Mouse (Mus musculus): Measurements from ENCODE around the gene Ptov1. TPM values are rescaled to one million over a fixed set of nuclear protein-coding genes. Genes with fewer than 3 reads are reported as not detected.

Ptov1 gene
- polyA plus RNA-seq, 1 experiment from 2014 or later, result 412 TPM

- Histone ChIP-seq H3K4me1 (replicated peaks; ENCODE audit: insufficient read depth, low read length) (peaks cover 18% of the 10 kb centered on the region), H3K9ac (ENCODE audit: low read depth, low read length) (no peak overlapping the region), H3K9me3 (replicated peaks; ENCODE audit: low read length) (no peaks in the 10 kb centered on the region), H3K36me3 (ENCODE audit: insufficient read depth, low read length) (peaks cover 34% of the 10 kb centered on the region), H3K27me3 (ENCODE audit: insufficient read depth, low read length) (no peaks in the 10 kb centered on the region), H3K27ac (no peak overlapping the region), H3K4me3 (replicated peaks; ENCODE audit: low read depth, low read length) (no peak overlapping the region), H3K4me2 (ENCODE audit: low read length) (no peak overlapping the region)
- TF ChIP-seq CTCF (IDR thresholded peaks at IDR 0.05; ENCODE audit: low read depth), result no peak
- ATAC-seq (replicated peaks; ENCODE audit: low FRiP score, low read depth), result no peak
- DNase-seq (ENCODE audit: low spot score), result no peak
- 59% methylated on average over 14 of the region's 14 CpGs for WGBS
Measured at GRCm38 (mm10) chr7:44840426-44840825, 29.2 kb downstream of the Ptov1 start.

- 2% methylated on average over 58 of the region's 58 CpGs for whole genome bisulfite sequencing
- H3K36me3 ChIP-seq (ENCODE audit: insufficient read depth, low read length), result peaks cover 26% of the 10 kb centered on the region
- H3K4me2 ChIP-seq (ENCODE audit: low read length), result peak overlapping the region; percentile 53
- peak; percentile 39 for ATAC-seq (replicated peaks; ENCODE audit: low FRiP score, low read depth)
- peaks cover 18% of the 10 kb centered on the region for H3K4me1 ChIP-seq (replicated peaks; ENCODE audit: insufficient read depth, low read length)
- DNase-seq (ENCODE audit: low spot score), result peak; percentile 49
- peak overlapping the region; percentile 12; the same call in 1 of the 2 replicates for H3K4me3 ChIP-seq (replicated peaks; ENCODE audit: low read depth, low read length)
- H3K27me3 ChIP-seq (ENCODE audit: insufficient read depth, low read length), result no peaks in the 10 kb centered on the region
- H3K9ac ChIP-seq (ENCODE audit: low read depth, low read length), result peak overlapping the region; percentile 41; the same call in 1 of the 2 replicates
- H3K27ac ChIP-seq, result no peak overlapping the region
- no peak for TF ChIP-seq CTCF (IDR thresholded peaks at IDR 0.05; ENCODE audit: low read depth)
- no peaks in the 10 kb centered on the region for H3K9me3 ChIP-seq (replicated peaks; ENCODE audit: low read length)
Measured at GRCm38 (mm10) chr7:44839491-44840191, 29.9 kb downstream of the Ptov1 start.

- no peaks in the 10 kb centered on the region for H3K27me3 ChIP-seq (ENCODE audit: insufficient read depth, low read length)
- DNase-seq (ENCODE audit: low spot score) (no peak), ATAC-seq (replicated peaks; ENCODE audit: low FRiP score, low read depth) (no peak; the same call in 1 of the 2 replicates)
- no peak overlapping the region for H3K9ac ChIP-seq (ENCODE audit: low read depth, low read length)
- H3K27ac ChIP-seq, result no peak overlapping the region
- 28% methylated on average over 11 of the region's 11 CpGs for WGBS
- H3K4me2 ChIP-seq (ENCODE audit: low read length), result peak overlapping the region; percentile 53
- TF ChIP-seq CTCF (IDR thresholded peaks at IDR 0.05; ENCODE audit: low read depth), result no peak
- no peaks in the 10 kb centered on the region for H3K9me3 ChIP-seq (replicated peaks; ENCODE audit: low read length)
- H3K36me3 ChIP-seq (ENCODE audit: insufficient read depth, low read length), result peaks cover 21% of the 10 kb centered on the region
- H3K4me3 ChIP-seq (replicated peaks; ENCODE audit: low read depth, low read length), result peak overlapping the region; percentile 12; the same call in 1 of the 2 replicates
- H3K4me1 ChIP-seq (replicated peaks; ENCODE audit: insufficient read depth, low read length), result peaks cover 18% of the 10 kb centered on the region
Measured at GRCm38 (mm10) chr7:44839171-44839490, 30.5 kb downstream of the Ptov1 start.

- ATAC-seq (replicated peaks; ENCODE audit: low FRiP score, low read depth) (no peak), DNase-seq (ENCODE audit: low spot score) (no peak)
- no peaks in the 10 kb centered on the region for H3K27me3 ChIP-seq (ENCODE audit: insufficient read depth, low read length)
- 85% methylated on average over 6 of the region's 6 CpGs for WGBS
- no peaks in the 10 kb centered on the region for H3K9me3 ChIP-seq (replicated peaks; ENCODE audit: low read length)
- no peak overlapping the region for H3K9ac ChIP-seq (ENCODE audit: low read depth, low read length)
- H3K4me1 ChIP-seq (replicated peaks; ENCODE audit: insufficient read depth, low read length), result peaks cover 18% of the 10 kb centered on the region
- no peak overlapping the region for H3K4me2 ChIP-seq (ENCODE audit: low read length)
- no peak overlapping the region for H3K4me3 ChIP-seq (replicated peaks; ENCODE audit: low read depth, low read length)
- H3K36me3 ChIP-seq (ENCODE audit: insufficient read depth, low read length), result peaks cover 10% of the 10 kb centered on the region
- no peak for TF ChIP-seq CTCF (IDR thresholded peaks at IDR 0.05; ENCODE audit: low read depth)
- no peak overlapping the region for H3K27ac ChIP-seq
Measured at GRCm38 (mm10) chr7:44838073-44838472, 31.5 kb downstream of the Ptov1 start.

GRCm38 (mm10) chr7:44836423-44837053 lies 33.0 kb downstream of the Ptov1 start:
- DNase-seq (ENCODE audit: low spot score) (no peak), ATAC-seq (replicated peaks; ENCODE audit: low FRiP score, low read depth) (no peak)
- Histone ChIP-seq H3K9ac (ENCODE audit: low read depth, low read length) (no peak overlapping the region), H3K4me3 (replicated peaks; ENCODE audit: low read depth, low read length) (no peak overlapping the region), H3K4me1 (replicated peaks; ENCODE audit: insufficient read depth, low read length) (peaks cover 18% of the 10 kb centered on the region), H3K9me3 (replicated peaks; ENCODE audit: low read length) (no peaks in the 10 kb centered on the region), H3K4me2 (ENCODE audit: low read length) (no peak overlapping the region), H3K27ac (no peak overlapping the region), H3K27me3 (ENCODE audit: insufficient read depth, low read length) (no peaks in the 10 kb centered on the region), H3K36me3 (ENCODE audit: insufficient read depth, low read length) (peaks cover 4% of the 10 kb centered on the region)
- WGBS, result 79% methylated on average over 9 of the region's 9 CpGs
- TF ChIP-seq CTCF (IDR thresholded peaks at IDR 0.05; ENCODE audit: low read depth), result no peak

- Histone ChIP-seq H3K27ac (no peak overlapping the region), H3K4me3 (replicated peaks; ENCODE audit: low read depth, low read length) (no peak overlapping the region), H3K9ac (ENCODE audit: low read depth, low read length) (no peak overlapping the region), H3K4me1 (replicated peaks; ENCODE audit: insufficient read depth, low read length) (peaks cover 18% of the 10 kb centered on the region), H3K36me3 (ENCODE audit: insufficient read depth, low read length) (peaks cover 8% of the 10 kb centered on the region; the same call in 1 of the 2 replicates), H3K27me3 (ENCODE audit: insufficient read depth, low read length) (no peaks in the 10 kb centered on the region), H3K9me3 (replicated peaks; ENCODE audit: low read length) (no peaks in the 10 kb centered on the region), H3K4me2 (ENCODE audit: low read length) (no peak overlapping the region)
- no peak for DNase-seq (ENCODE audit: low spot score)
- ATAC-seq (replicated peaks; ENCODE audit: low FRiP score, low read depth), result no peak
- WGBS, result 32% methylated on average over 3 of the region's 3 CpGs
- TF ChIP-seq CTCF (IDR thresholded peaks at IDR 0.05; ENCODE audit: low read depth), result no peak
Measured at GRCm38 (mm10) chr7:44836016-44836404, 33.6 kb downstream of the Ptov1 start.

All from kidney, postnatal 0 days (tissue).